ENCODE assay signal across 39 mouse cellular contexts in genomic region chr3:75304621-75305020, GRCm38 (mm10). TPM values are rescaled to one million over a fixed set of nuclear protein-coding genes. Genes with fewer than 3 reads are reported as not detected.
"Had no signal": no experiment of that assay in that cellular context is flagged by ENCODE, and none has a peak within 500 bp of the region (broad histone marks: within the 10 kb centered on the region; RNA-seq: fewer than 3 reads in every experiment).

No protein-coding gene starts in this region.

- H3K27ac ChIP-seq: limb, embryonic 10.5 days; limb, embryonic 12.5 days; limb, embryonic 13.5 days; limb, embryonic 15.5 days; liver, embryonic 12.5 days; liver, embryonic 13.5 days; liver, embryonic 14.5 days; liver, embryonic 15.5 days; lung, embryonic 15.5 days; macrophage; midbrain, embryonic 10.5 days; midbrain, embryonic 12.5 days; midbrain, embryonic 13.5 days; midbrain, embryonic 15.5 days; neural tube, embryonic 12.5 days; neural tube, embryonic 13.5 days had no signal

- H3K4me2 ChIP-seq: limb, embryonic 12.5 days; limb, embryonic 13.5 days; limb, embryonic 15.5 days; liver, embryonic 11.5 days; liver, embryonic 12.5 days; liver, embryonic 13.5 days; liver, embryonic 15.5 days; lung, embryonic 14.5 days; lung, embryonic 15.5 days; midbrain, embryonic 11.5 days; midbrain, embryonic 12.5 days; midbrain, embryonic 13.5 days; midbrain, embryonic 15.5 days; neural tube, embryonic 12.5 days; neural tube, embryonic 13.5 days had no signal

- H3K4me1 ChIP-seq: limb, embryonic 10.5 days; limb, embryonic 12.5 days; limb, embryonic 13.5 days; limb, embryonic 15.5 days; liver, embryonic 12.5 days; liver, embryonic 13.5 days; liver, embryonic 15.5 days; lung, embryonic 15.5 days; midbrain, embryonic 10.5 days; midbrain, embryonic 12.5 days; midbrain, embryonic 13.5 days; midbrain, embryonic 15.5 days; neural tube, embryonic 12.5 days; neural tube, embryonic 13.5 days had no signal

- ATAC-seq: liver, embryonic 12.5 days; liver, postnatal 0 days; lung, postnatal 0 days; midbrain, embryonic 13.5 days; midbrain, embryonic 15.5 days; midbrain, embryonic 16.5 days had no signal

- H3K27me3 ChIP-seq: limb, embryonic 12.5 days; limb, embryonic 13.5 days; limb, embryonic 15.5 days; liver, embryonic 12.5 days; liver, embryonic 13.5 days; liver, embryonic 15.5 days; lung, embryonic 15.5 days; megakaryocyte, embryonic 14.5 days; midbrain, embryonic 12.5 days; midbrain, embryonic 13.5 days; midbrain, embryonic 15.5 days; neural tube, embryonic 12.5 days; neural tube, embryonic 13.5 days had no signal

- H3K36me3 ChIP-seq: limb, embryonic 10.5 days; limb, embryonic 12.5 days; limb, embryonic 13.5 days; limb, embryonic 15.5 days; liver, embryonic 12.5 days; liver, embryonic 13.5 days; liver, embryonic 15.5 days; lung, embryonic 15.5 days; midbrain, embryonic 10.5 days; midbrain, embryonic 12.5 days; midbrain, embryonic 13.5 days; midbrain, embryonic 15.5 days; neural tube, embryonic 12.5 days; neural tube, embryonic 13.5 days had no signal

- H3K4me3 ChIP-seq: limb, embryonic 10.5 days; limb, embryonic 12.5 days; limb, embryonic 13.5 days; limb, embryonic 15.5 days; liver, embryonic 12.5 days; liver, embryonic 13.5 days; liver, embryonic 15.5 days; lung, embryonic 15.5 days; megakaryocyte, embryonic 14.5 days; midbrain, embryonic 10.5 days; midbrain, embryonic 12.5 days; midbrain, embryonic 13.5 days; midbrain, embryonic 15.5 days; myocyte; neural tube, embryonic 12.5 days; neural tube, embryonic 13.5 days had no signal

- H3K9ac ChIP-seq: limb, embryonic 12.5 days; limb, embryonic 13.5 days; limb, embryonic 15.5 days; liver, embryonic 12.5 days; liver, embryonic 13.5 days; liver, embryonic 14.5 days; liver, embryonic 15.5 days; liver, postnatal 0 days; lung, embryonic 14.5 days; lung, embryonic 15.5 days; midbrain, embryonic 12.5 days; midbrain, embryonic 13.5 days; midbrain, embryonic 15.5 days; neural tube, embryonic 12.5 days; neural tube, embryonic 13.5 days had no signal

- DNase-seq: left cerebral cortex, postnatal 4 days; liver; liver, embryonic 13.5 days; liver, postnatal 0 days; lung, adult 18-20 months; lung, adult 2 months; lung, embryonic 14.5 days; lung, postnatal 10 days; lung, postnatal 14 days; lung, postnatal 36 days; lung, postnatal 4 days; midbrain, embryonic 14.5 days had no signal

- H3K9me3 ChIP-seq: limb, embryonic 10.5 days; limb, embryonic 12.5 days; limb, embryonic 13.5 days; limb, embryonic 15.5 days; liver, embryonic 12.5 days; liver, embryonic 13.5 days; liver, embryonic 15.5 days; lung, embryonic 15.5 days; megakaryocyte, embryonic 14.5 days; midbrain, embryonic 10.5 days; midbrain, embryonic 12.5 days; midbrain, embryonic 13.5 days; midbrain, embryonic 15.5 days; neural tube, embryonic 12.5 days; neural tube, embryonic 13.5 days had no signal

RNA-seq across cellular contexts. Expression of gene Serpini2, which starts 34.7 kb away (rescaled TPM):
- polyA plus RNA-seq: limb, embryonic 10.5 days; limb, embryonic 11.5 days; limb, embryonic 12.5 days; limb, embryonic 13.5 days; limb, embryonic 14.5 days; limb, embryonic 15.5 days; liver, adult 2 months; liver, embryonic 11.5 days; liver, embryonic 12.5 days; liver, embryonic 13.5 days; liver, embryonic 15.5 days; liver, postnatal 0 days; lung, adult 2 months; lung, embryonic 14.5 days; lung, embryonic 15.5 days; lung, embryonic 16.5 days; lung, postnatal 0 days; macrophage; midbrain, embryonic 10.5 days; midbrain, embryonic 11.5 days; midbrain, embryonic 12.5 days; midbrain, embryonic 13.5 days; midbrain, embryonic 14.5 days; midbrain, embryonic 15.5 days; midbrain, embryonic 16.5 days; midbrain, postnatal 0 days; myocyte; neural tube, embryonic 11.5 days; neural tube, embryonic 12.5 days; neural tube, embryonic 13.5 days had no signal
